Mouse (Mus musculus) heart, embryonic 14.5 days (tissue): ENCODE data around the gene Banp. TPM values are rescaled to one million over a fixed set of nuclear protein-coding genes. Genes with fewer than 3 reads are reported as not detected.

Experiments used
- ATAC-seq: fragments of 200-750 bp; cut with Nextera tagmentation; 2 replicates; pipeline ENCODE4 v1.8.0; 2017; ENCODE audit warnings: low read depth, moderate TSS enrichment; ENCODE audit not compliant: insufficient number of reproducible peaks, insufficient read depth, low FRiP score
- H3K27ac ChIP-seq, 2 experiments: fragments of 200-500 bp in 1 of 2; fragments of 300-500 bp in 1 of 2; sonication (generic) in 1 of 2; replicated peaks in 1 of 2; 2 replicates each; pipeline ENCODE4 v1.5.1; 2012 to 2014; ENCODE audit warnings: low read depth in 2 of 2, low read length in 2 of 2, control low read depth in 1 of 2, mild to moderate bottlenecking in 1 of 2, mixed read lengths in 1 of 2; ENCODE audit not compliant: control insufficient read depth in 1 of 2, insufficient read depth in 1 of 2
- H3K27me3 ChIP-seq: fragments of 300-500 bp; sonication (generic); 2 replicates; pipeline ENCODE4 v1.6.1; 2014; ENCODE audit warnings: mild to moderate bottlenecking, low read length, control low read depth; ENCODE audit not compliant: control insufficient read depth, insufficient read depth
- H3K36me3 ChIP-seq: fragments of 300-500 bp; sonication (generic); 2 replicates; pipeline ENCODE4 v1.6.1; 2014; ENCODE audit warnings: mild to moderate bottlenecking, control low read depth, low read length, mixed read lengths; ENCODE audit not compliant: control insufficient read depth, insufficient read depth
- H3K4me1 ChIP-seq, 2 experiments: fragments of 200-500 bp in 1 of 2; fragments of 300-500 bp in 1 of 2; sonication (generic) in 1 of 2; 2 replicates each; pipeline ENCODE4 v1.6.1; 2012 to 2014; ENCODE audit warnings: low read length in 2 of 2, control low read depth in 1 of 2, mixed read lengths in 1 of 2; ENCODE audit not compliant: control insufficient read depth in 2 of 2, insufficient read depth in 2 of 2
- H3K4me2 ChIP-seq: fragments of 300-500 bp; sonication (generic); 2 replicates; pipeline ENCODE4 v1.6.1; 2014; ENCODE audit warnings: mild to moderate bottlenecking, low read length
- H3K4me3 ChIP-seq, 2 experiments: fragments of 200-500 bp in 1 of 2; fragments of 300-500 bp in 1 of 2; sonication (generic) in 1 of 2; 2 replicates each; pipeline ENCODE4 v1.5.1; 2012 to 2014; ENCODE audit warnings: low read length in 2 of 2, mild to moderate bottlenecking in 2 of 2, control low read depth in 1 of 2, low read depth in 1 of 2, moderate library complexity in 1 of 2; ENCODE audit not compliant: control insufficient read depth in 1 of 2, insufficient read depth in 1 of 2
- H3K9ac ChIP-seq: fragments of 300-500 bp; sonication (generic); 2 replicates; pipeline ENCODE4 v1.6.1; 2014; ENCODE audit warnings: mild to moderate bottlenecking, low read length
- H3K9me3 ChIP-seq: fragments of 300-500 bp; sonication (generic); 2 replicates; pipeline ENCODE4 v1.6.1; 2016; ENCODE audit warnings: low read length, control low read depth; ENCODE audit not compliant: control insufficient read depth
- WGBS: fragments of 180-500 bp; shearing (Covaris S2); extraction: QIAGEN DNeasy Blood & Tissue Kit; methylation state at CpG from one replicate; pipeline ENCODE4 v1.1.7; 2014; 5-methylcytosine and 5-hydroxymethylcytosine counted together
- polyA plus RNA-seq: library from polyadenylated mRNA; unstranded; fragments of >200 nt; fragmentation: Nextera tagmentation; extraction: Ambion mirVana; gene quantifications from 2 replicates; pipeline ENCODE4 v1.2.1, GENCODE M21; 2014

Gene Banp
- polyA plus RNA-seq, 1 experiment from 2014 or later = 21.2 TPM

DNA sequence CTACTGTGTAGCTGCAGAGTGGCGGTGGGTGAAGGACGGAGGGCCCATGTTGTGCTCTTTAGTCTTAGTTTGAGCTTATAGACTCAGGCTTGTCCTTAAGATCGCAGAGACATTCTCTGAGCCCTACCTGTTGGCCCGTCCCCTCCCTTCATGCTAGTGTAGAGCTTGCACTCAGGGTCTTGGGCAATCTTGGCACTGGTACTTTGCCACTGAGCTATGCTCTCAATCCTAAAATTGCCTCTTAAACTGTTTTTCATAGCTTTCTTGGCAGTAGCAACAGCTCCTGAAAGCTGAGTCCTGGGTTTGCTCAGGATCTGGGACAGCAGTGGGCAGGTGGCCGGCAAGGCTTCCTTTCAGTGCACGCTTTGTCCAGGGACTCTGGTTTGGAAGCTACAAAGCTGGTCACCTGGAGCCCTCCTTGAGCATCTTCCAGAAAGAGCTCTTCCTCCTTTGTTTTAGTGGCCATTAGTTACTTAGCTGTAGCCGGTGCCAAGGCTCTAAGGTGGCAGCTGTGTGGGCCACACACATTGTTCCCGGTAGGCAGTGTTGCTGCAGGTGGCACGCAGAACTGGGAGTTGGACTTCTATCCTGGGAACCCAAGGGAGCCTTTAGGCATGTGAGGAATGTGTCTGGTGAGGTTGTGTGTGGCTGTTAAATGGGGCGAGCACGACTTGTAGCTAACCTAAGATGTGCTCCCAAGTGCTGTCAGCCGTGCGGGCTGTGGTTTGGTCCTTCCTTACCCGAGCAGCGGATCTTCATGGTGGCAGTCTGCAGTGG, 52.0 kb downstream of the Banp start:
- Histone ChIP-seq H3K27ac (no peak overlapping the region), H3K4me1 (no peaks in the 10 kb centered on the region), H3K27me3 (no peaks in the 10 kb centered on the region), H3K9me3 (no peaks in the 10 kb centered on the region), H3K4me3 (no peak overlapping the region), H3K9ac (no peak overlapping the region), H3K36me3 (peaks cover 87% of the 10 kb centered on the region), H3K4me2 (no peak overlapping the region)
- 77% methylated on average over 15 of the region's 15 CpGs for WGBS
- ATAC-seq = no peak

DNA sequence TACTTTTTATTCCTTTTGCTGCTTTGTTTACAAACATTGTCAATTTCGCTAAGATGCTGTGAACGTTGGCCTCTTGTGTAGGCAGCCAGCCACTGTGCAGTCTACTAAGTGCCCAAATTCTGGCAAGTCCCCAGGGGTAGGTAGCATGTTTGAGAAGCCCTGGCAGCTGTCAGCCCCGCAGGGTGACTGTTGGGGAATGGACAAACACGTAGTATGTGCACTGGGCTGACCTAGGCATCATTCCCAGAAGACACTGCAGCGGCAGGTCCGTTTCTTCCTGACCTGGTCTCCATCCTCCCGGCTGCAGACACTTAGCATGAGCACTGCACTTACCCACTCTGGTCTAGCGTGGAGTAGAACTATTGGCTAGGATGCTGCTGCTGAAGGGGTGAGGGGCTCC, 54.1 kb downstream of the Banp start:
- Histone ChIP-seq H3K9ac (no peak overlapping the region), H3K36me3 (peaks cover 86% of the 10 kb centered on the region), H3K27me3 (no peaks in the 10 kb centered on the region), H3K4me1 (peaks cover 3% of the 10 kb centered on the region in 2 experiments; a peak in 2 of 4 replicates), H3K4me3 (no peak overlapping the region), H3K27ac (no peak overlapping the region), H3K9me3 (no peaks in the 10 kb centered on the region), H3K4me2 (no peak overlapping the region)
- ATAC-seq = no peak
- WGBS = 75% methylated on average over 8 of the region's 8 CpGs

DNA sequence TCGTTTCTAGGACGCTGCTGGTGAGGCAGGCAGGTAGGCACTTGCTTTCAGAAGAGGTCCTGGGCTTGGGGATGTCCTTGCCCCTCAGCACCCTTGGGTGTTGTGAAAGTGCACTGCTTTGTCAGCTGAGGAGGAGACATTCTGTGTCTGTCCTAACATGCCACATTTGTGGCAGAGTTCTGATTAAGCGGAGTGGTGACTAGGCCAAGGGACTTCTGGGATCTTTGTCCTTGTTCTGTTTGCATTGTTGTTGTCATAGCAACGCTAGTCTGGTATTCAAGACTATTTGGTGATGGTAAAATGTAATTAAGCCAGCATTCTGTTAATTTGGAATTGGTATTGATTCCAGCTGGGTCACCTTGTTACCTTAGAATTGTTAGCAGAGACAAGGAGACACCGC, 54.6 kb downstream of the Banp start:
- ATAC-seq = no peak

GRCm38 (mm10) chr8:122005422-122006204, 56.1 kb downstream of the Banp start:
- 89% methylated on average over 25 of the region's 25 CpGs for WGBS
- Histone ChIP-seq H3K27me3 (no peaks in the 10 kb centered on the region), H3K9me3 (no peaks in the 10 kb centered on the region), H3K27ac (no peak overlapping the region), H3K4me2 (no peak overlapping the region), H3K4me3 (no peak overlapping the region), H3K9ac (no peak overlapping the region), H3K36me3 (peaks cover 79% of the 10 kb centered on the region), H3K4me1 (peaks cover 8 to 9% of the 10 kb centered on the region in 2 experiments)
- no peak for ATAC-seq

More for the DNA sequence above, 54.6 kb downstream of the Banp start:
- no peak overlapping the region for H3K4me2 ChIP-seq
- no peak overlapping the region for H3K27ac ChIP-seq
- H3K9me3 ChIP-seq = no peaks in the 10 kb centered on the region
- no peak overlapping the region for H3K4me3 ChIP-seq
- peaks cover 86% of the 10 kb centered on the region for H3K36me3 ChIP-seq
- H3K27me3 ChIP-seq = no peaks in the 10 kb centered on the region
- H3K4me1 ChIP-seq = peaks cover 3 to 5% of the 10 kb centered on the region in 2 experiments; a peak in 2 of 4 replicates
- no peak overlapping the region for H3K9ac ChIP-seq
- WGBS = 88% methylated on average over 5 of the region's 5 CpGs

GRCm38 (mm10) chr8:122006688-122007484, 57.3 kb downstream of the Banp start:
- Histone ChIP-seq H3K4me2 (no peak overlapping the region), H3K27ac (no peak overlapping the region), H3K4me3 (no peak overlapping the region), H3K9ac (no peak overlapping the region), H3K4me1 (peaks cover 11 to 16% of the 10 kb centered on the region in 2 experiments), H3K36me3 (peaks cover 67% of the 10 kb centered on the region), H3K9me3 (no peaks in the 10 kb centered on the region), H3K27me3 (no peaks in the 10 kb centered on the region)
- 86% methylated on average over 13 of the region's 13 CpGs for WGBS
- no peak for ATAC-seq

DNA sequence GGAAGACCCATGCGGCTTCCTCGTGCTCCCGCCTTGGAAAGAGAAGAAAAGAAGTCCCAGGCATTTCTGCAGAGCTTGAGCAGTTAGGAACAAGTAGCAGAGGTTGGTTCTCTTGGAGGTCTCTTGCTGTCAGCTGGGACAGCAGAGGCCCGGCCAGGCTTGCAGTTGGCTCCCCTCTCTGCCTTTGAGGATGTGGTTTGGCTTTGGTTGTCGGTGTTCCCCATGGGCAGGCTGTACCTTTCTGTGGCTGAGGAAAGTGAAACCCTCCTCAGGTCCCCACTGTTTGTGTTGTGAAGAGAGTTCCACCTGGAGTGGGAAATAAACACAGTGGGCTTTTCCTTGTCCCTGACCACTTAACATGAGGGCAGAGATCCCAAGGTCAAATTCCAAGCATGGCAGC, 58.8 kb downstream of the Banp start:
- peaks cover 11 to 16% of the 10 kb centered on the region in 2 experiments for H3K4me1 ChIP-seq

DNA sequence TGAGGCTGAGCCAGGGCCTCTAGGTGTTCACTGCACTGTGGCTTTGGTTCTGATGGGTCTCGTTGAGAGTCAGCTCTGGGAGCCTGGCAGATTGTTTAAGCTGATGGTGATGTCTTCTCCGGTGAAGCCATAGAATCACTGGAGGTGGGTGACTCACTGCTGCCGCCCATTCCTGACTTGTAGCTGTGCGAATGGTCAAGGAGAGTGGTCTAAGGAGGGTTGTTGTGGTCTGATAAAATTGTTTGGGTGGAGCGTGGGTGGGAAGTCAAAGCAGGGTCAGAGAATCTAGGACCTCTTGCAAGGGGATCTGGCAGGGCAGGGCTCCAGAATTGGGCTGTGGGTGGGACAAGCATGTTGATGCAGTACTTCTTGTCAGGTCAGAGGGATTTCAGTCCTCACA, 61.1 kb downstream of the Banp start:
- no peak overlapping the region for H3K4me3 ChIP-seq
- 32% methylated on average over 5 of the region's 5 CpGs for WGBS

More for the DNA sequence above, 58.8 kb downstream of the Banp start:
- Histone ChIP-seq H3K27me3 (no peaks in the 10 kb centered on the region), H3K27ac (no peak overlapping the region), H3K4me3 (no peak overlapping the region), H3K4me2 (no peak overlapping the region), H3K9me3 (no peaks in the 10 kb centered on the region), H3K9ac (no peak overlapping the region), H3K36me3 (peaks cover 56% of the 10 kb centered on the region)
- 82% methylated on average over 5 of the region's 5 CpGs for WGBS
- no peak for ATAC-seq

More for the DNA sequence above, 61.1 kb downstream of the Banp start:
- Histone ChIP-seq H3K27ac (no peak overlapping the region), H3K4me2 (no peak overlapping the region), H3K4me1 (peaks cover 21 to 29% of the 10 kb centered on the region in 2 experiments), H3K27me3 (no peaks in the 10 kb centered on the region), H3K9ac (no peak overlapping the region), H3K9me3 (no peaks in the 10 kb centered on the region), H3K36me3 (peaks cover 43% of the 10 kb centered on the region)
- ATAC-seq = no peak
